Mouse (Mus musculus): ENCODE data around the gene Lmtk3.

DNA sequence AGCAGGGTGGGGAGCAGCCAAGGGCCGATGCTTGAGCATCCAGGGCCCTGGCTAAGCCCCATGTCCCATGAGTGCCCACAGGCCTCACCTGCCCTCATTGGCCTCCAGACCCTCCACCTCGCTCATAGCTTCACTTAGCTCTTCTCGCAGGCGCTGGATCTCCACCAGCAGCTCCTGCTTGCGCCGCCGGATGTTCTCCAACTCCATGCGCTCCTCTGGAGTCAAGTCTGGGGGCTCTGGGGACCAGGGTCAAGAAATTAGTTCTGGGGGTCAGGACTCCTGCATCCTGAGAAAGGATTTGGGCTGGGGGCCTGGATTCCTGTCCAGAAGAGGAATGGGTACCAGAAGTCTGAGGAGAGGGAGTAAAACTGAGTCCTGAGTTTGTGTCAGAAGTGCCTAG lies 29.4 kb downstream of the Lmtk3 start:
- no peak for TF ChIP-seq CTCF (conservative IDR thresholded peaks at IDR 0.05; ENCODE audit: low read length)
- TF ChIP-seq POU5F1 (IDR thresholded peaks at IDR 0.05; ENCODE audit: borderline replicate concordance, low read length), result no peak

Data from E14TG2a.4 (cell line).